Mouse (Mus musculus) kidney, adult 18-20 months (tissue): Measurements from ENCODE around the gene Ccr7.

ENCODE experiments used
- DNase-seq: peaks from one replicate; pipeline ENCODE4 v3.0.0; 2021

Ccr7 gene

GRCm38 (mm10) chr11:99113111-99113510, 41.8 kb downstream of the Ccr7 start:
- DNase-seq, result no peak

GRCm38 (mm10) chr11:99112700-99113099, 42.2 kb downstream of the Ccr7 start:
- no peak for DNase-seq

- no peak for DNase-seq
Observed at GRCm38 (mm10) chr11:99111631-99112030, 43.2 kb downstream of the Ccr7 start.

DNA sequence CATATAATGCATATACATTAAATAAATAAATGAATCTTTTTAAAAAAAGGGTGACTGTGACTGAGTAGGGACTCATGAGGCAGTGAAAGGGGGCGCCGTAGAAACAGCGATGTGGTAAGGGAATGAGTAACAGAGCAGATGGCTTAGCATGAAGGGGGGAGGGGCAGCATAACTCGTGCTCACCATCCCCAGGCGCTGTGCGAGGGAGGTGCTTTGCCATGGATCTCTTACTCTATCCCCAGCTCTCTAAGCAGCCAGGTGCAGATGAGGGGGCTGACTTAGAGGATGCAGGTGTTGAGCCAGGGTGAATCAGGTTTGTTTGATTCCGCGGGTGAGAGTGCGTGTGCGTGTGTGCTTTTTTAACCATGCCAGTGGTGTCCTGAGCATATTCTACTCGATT, 43.7 kb downstream of the Ccr7 start:
- DNase-seq, result no peak

DNA sequence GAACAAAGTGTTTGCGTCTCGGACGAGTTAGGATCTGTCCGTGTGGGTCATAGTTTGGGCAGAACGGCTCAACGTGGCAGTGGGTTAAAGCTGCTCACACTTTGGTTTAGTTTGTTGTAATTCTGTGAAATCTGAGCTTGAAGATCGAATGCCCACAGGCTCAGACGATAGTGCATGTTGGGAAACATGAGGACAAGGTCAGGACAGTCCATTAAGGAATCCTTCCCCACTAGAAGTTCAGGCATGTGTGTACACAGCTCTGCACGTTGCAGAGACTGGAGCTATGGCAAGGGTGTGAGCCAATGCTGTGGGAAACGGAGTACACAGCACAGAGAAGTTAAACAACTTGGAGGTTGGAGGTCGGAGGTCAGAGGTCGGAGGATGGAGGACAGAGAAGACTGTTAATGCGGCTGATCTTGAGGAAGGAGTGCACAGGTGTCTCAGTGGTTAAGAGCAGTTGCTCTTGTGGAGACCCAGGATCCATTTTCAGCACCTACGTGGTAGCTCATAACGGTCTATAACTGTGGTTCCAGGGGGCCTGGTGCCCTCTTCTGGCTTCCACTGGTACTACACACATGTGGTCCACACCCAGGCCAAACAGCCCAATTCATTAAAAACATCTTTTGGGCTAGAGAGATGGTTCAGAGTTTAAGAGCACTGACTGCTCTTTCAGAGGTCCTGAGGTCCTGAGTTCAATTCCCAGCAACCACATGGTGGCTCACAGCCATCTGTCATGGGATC, 44.3 kb downstream of the Ccr7 start:
- no peak for DNase-seq

- no peak for DNase-seq
Observed at GRCm38 (mm10) chr11:99108296-99108695, 46.6 kb downstream of the Ccr7 start.

- DNase-seq, result peak; percentile 55
Observed at GRCm38 (mm10) chr11:99105981-99106726, 48.7 kb downstream of the Ccr7 start.

DNA sequence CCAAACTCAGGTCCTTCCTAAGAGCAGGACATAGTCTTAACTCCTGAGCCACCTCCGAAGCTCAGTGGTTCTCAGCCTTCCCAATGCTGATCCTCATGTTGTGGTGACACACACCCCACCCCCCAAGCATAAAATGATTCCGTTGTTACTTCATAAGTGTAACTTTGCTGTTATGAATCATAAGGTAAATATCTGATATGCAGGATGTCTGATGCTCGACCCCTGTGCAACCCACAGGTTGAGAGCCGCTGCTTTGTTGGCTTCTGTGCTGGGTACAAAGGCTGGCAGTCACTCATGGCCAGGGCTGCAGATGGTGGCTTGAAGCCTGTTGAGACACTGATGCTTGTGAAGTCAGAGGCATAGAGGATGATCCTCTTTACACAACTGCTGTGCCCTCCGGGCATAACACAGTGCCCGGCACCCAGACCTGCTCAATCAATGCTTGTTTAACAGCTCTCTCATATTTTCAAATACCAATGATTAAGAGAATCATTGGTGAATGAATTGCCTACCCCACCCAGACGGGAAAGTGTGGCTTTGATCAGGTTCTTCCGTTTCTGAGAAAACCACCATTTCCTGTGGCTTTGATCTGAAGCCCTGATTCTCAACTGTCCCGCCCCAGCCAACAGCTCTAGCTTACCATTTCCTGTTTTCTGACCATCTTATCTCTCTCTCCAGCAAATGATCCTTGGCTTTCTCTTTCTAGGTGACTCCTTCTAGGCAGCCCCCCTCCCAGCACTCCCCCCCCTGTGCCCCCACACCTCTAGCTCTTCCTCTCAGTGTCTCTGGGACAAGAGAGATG, 50.1 kb downstream of the Ccr7 start:
- DNase-seq, result no peak

GRCm38 (mm10) chr11:99102575-99103270, 52.2 kb downstream of the Ccr7 start:
- DNase-seq, result no peak

GRCm38 (mm10) chr11:99101693-99102092, 53.2 kb downstream of the Ccr7 start:
- DNase-seq, result no peak

DNA sequence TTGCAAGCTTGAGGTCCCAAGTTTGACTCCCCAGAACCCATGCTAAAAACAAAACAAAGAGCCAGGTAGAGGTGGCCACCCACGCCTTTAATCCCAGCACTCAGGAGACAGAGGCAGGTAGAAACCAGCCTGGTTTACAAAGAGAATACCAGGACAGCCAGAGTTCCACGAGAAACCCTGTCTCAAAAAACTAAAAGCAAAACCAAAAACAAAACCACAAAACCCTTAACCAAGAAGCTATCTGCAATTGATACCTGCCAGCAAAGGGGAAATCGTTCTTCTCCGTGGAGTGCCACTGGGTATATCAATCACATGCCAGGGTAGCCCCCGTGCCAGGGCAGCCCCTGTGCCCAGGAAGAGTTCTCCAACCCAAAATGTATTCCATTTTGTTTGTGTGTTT, 54.7 kb downstream of the Ccr7 start:
- DNase-seq, result no peak

DNA sequence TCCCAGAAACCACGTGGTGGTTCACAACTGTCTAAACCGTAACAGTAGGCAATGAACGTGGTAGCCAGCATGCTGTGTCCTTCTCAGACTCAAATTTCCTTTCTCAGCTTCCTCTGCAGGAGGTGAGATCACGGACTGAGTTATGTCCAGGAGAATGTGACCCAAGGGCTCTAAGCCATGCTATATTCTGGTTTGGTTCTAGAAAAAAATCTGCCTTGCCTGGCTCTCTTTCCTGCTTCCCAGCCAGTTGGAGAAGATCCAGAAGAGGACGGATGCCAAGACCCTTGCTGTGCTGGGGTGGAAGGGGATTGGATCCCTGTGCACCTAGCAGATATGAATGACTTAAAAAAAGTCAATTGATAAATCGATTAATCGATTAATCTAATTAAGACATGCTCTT, 55.4 kb downstream of the Ccr7 start:
- DNase-seq, result peak; percentile 22

DNA sequence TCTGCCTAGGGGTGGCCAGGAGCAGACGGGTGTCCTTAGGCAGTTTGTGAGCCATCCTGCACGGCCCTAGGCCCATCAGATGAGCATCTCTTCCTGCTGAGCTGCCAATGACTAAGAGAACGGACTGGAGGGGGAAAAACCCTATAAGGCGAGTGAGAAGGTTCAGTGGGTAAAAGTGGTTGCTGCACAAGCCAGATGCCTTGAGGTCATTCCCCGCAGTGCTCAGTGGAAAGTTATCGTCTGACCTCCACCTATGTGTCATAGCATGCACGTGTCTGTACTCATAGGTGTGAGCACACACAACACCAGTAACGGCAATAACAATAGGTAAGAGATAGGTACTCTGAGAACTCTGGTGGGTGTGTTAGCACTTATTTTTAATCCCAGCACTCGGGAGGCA, 56.0 kb downstream of the Ccr7 start:
- DNase-seq, result no peak

DNA sequence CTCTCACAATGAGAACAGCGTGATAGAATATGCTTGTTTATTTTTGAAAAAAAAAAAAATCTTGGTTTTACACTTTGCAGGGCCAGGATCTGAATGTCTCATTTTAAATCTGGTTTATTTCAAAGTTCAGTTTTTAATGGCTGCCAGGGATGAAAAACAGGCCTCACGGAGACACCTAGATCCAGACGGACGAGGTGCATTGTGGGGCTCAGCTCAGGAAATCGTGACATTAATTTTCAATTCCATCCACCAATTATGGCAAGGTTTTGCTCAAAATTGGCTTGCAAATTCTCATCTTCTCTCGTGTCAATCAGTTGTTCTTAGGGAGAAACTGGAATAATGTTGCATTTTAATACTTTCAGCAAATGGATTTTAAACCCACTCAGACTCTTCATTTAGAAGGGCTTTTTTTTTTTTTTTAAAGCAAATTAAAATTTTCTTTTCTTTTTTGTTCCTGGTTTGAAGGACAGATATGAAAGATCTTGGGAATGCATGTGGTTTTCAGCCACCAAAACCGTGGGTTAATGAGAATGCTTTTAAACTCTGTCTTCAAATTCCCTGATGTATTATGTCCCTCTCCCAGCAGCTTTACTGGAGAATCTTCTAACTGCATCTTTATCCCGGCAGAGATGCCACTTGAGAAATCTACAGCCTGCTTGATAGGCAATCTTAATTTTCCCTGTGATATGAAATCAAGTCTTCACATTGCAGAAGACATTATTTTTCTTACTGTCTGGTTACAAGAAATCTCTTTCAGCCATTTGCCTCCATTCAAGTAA, 57.7 kb downstream of the Ccr7 start:
- DNase-seq, result no peak

DNA sequence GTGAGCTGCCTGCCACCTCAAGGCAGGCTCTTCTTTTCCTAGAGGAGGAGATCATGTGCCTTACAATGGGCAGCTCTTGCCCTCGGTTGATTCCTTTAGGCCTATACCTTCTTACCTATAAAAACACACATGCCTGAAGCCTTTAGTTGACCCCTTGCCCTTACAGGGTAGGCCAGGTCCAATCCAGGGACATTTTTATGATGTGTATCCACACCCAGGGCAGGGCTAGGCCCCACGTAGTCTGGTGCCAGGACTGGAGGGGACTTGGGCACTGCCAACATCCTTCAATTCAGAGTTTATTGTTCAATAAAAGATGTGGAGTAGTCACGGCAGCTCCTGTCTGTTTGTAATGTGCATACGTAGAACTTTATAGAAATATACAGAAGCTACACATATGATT, 58.5 kb downstream of the Ccr7 start:
- no peak for DNase-seq

GRCm38 (mm10) chr11:99095759-99096158, 59.1 kb downstream of the Ccr7 start:
- no peak for DNase-seq

GRCm38 (mm10) chr11:99094911-99095676, 59.8 kb downstream of the Ccr7 start:
- DNase-seq, result no peak
